Mouse (Mus musculus) embryonic facial prominence, embryonic 14.5 days (tissue): Measurements from ENCODE around the gene Hykk. TPM values are rescaled to one million over a fixed set of nuclear protein-coding genes. Genes with fewer than 3 reads are reported as not detected.
"Not testable (repeated sequence)": the region's sequence is repeated elsewhere in the genome, so short reads cannot be mapped to it uniquely, and the experiment has no call there.

Source experiments
- ATAC-seq: fragments of 200-750 bp; cut with Nextera tagmentation; 2 replicates; pipeline ENCODE4 v1.8.0; 2017; ENCODE audit warnings: low read depth, moderate number of reproducible peaks, moderate TSS enrichment
- DNase-seq: peaks from one replicate; pipeline ENCODE4 v3.0.0-alpha.2; 2015; ENCODE audit warnings: low spot score
- H3K27ac ChIP-seq: fragments of 300-500 bp; sonication (generic); replicated peaks from 2 replicates; pipeline ENCODE4 v1.5.1; 2014; ENCODE audit warnings: low read depth, mild to moderate bottlenecking, low read length, moderate library complexity
- H3K27me3 ChIP-seq: fragments of 300-500 bp; sonication (generic); replicated peaks from 2 replicates; pipeline ENCODE4 v1.6.1; 2014; ENCODE audit warnings: low read length; ENCODE audit not compliant: control insufficient read depth, insufficient read depth
- H3K36me3 ChIP-seq: fragments of 300-500 bp; sonication (generic); 2 replicates; pipeline ENCODE4 v1.6.1; 2014; ENCODE audit warnings: low read length, mixed read lengths; ENCODE audit not compliant: control insufficient read depth, insufficient read depth
- H3K4me1 ChIP-seq: fragments of 300-500 bp; sonication (generic); 2 replicates; pipeline ENCODE4 v1.6.1; 2014; ENCODE audit warnings: antibody characterized with exemption, low read length; ENCODE audit not compliant: control insufficient read depth, insufficient read depth
- H3K4me2 ChIP-seq: fragments of 300-500 bp; sonication (generic); 2 replicates; pipeline ENCODE4 v1.6.1; 2014; ENCODE audit warnings: low read depth, mild to moderate bottlenecking, low read length, moderate library complexity, mixed read lengths
- H3K4me3 ChIP-seq: fragments of 300-500 bp; sonication (generic); 2 replicates; pipeline ENCODE4 v1.5.1; 2014; ENCODE audit warnings: low read depth, mild to moderate bottlenecking, low read length
- H3K9ac ChIP-seq: fragments of 300-500 bp; sonication (generic); 2 replicates; pipeline ENCODE4 v1.6.1; 2014; ENCODE audit warnings: low read depth, mild to moderate bottlenecking, low read length, moderate library complexity, mixed read lengths
- H3K9me3 ChIP-seq: fragments of 300-500 bp; sonication (generic); 2 replicates; pipeline ENCODE4 v1.6.1; 2016; ENCODE audit warnings: low read length; ENCODE audit not compliant: control insufficient read depth
- WGBS: fragments of 180-500 bp; shearing (Covaris S2); extraction: QIAGEN DNeasy Blood & Tissue Kit; methylation state at CpG from one replicate; pipeline ENCODE4 v1.1.7; 2014; 5-methylcytosine and 5-hydroxymethylcytosine counted together
- polyA plus RNA-seq: library from polyadenylated mRNA; unstranded; fragments of >200 nt; fragmentation: Nextera tagmentation; extraction: Ambion mirVana; gene quantifications from 2 replicates; pipeline ENCODE4 v1.2.1, GENCODE M21; 2014

Hykk gene
- polyA plus RNA-seq, 1 experiment from 2014 or later, result 5.0 TPM

DNA sequence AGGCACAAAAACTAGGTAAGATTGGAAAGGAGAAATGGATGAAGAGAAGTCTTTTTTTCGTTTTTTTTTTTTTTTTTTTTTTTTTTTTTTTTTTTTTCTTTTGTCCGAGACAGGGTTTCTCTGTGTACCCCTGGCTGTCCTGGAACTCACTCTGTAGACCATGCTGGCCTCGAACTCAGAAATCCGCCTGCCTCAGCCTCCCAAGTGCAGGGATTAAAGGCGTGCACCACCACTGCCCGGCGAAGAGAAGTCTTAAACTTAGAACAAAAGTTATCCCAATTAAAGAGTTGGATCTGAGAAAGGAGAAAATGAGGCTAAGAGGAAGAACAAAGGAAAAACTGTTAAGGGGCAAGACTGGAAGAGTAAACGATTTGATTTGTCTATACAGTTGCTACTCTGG lies 33.1 kb downstream of the Hykk start:
- DNase-seq, H3K27me3 ChIP-seq, H3K4me1 ChIP-seq, ATAC-seq, H3K9me3 ChIP-seq: not testable (repeated sequence)
- Histone ChIP-seq H3K4me2 (peak overlapping the region; percentile 77), H3K9ac (peak overlapping the region; percentile 30), H3K4me3 (peak overlapping the region; percentile 92), H3K27ac (peak overlapping the region; percentile 96), H3K36me3 (peaks cover 37% of the 10 kb centered on the region)
- WGBS, result 49% methylated on average over 8 of the region's 8 CpGs

DNA sequence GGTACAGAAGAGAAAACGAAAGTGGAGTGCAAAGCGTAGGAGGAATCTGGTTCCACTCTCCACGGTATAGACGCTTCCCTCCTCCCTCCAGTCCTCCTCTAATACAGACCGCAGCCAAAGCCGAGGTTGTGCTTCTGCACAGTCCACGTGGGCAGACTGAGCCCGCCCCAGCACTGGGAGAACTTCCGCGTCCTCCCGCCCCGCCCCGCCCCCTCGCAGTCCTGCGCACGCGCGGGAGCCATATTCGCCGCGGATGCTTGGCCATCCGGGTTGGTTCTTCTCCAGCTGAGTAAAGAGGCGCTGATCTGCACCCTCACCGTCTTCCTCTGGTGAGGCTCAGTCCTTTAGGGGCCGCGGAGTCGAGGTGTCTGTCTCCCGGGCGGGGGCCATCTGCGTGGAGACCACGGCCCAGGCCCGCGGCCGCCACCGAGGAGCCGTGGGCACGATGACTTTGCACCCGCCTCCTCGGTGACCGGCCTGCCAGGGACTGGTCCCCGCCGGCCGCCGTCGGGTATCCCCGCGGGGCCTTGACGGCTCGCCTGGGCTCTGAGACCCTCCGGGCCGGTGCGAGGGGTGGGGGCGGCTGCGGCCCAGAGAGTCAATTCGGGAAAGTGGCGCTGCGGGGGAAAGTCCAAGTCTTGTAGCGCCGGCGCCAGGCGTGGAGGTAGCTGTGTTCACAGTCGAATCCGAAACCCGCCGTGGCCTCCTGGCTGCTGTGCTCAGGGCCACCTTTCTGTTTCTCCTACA lies 33.7 kb downstream of the Hykk start, which contains the start of the genes Psma4 and AY074887:
Psma4 (plus strand) TSS at position 216 of the 747 bp plus-strand sequence.
AY074887 (minus strand) TSS at position 424 of the 747 bp plus-strand sequence.
- Histone ChIP-seq H3K4me2 (peak within 1 kb of the TSS; percentile 77), H3K27ac (peak within 1 kb of the TSS; percentile 96), H3K36me3 (peaks cover 43% of the 10 kb centered on the region), H3K27me3 (no peaks in the 10 kb centered on the region), H3K9me3 (no peaks in the 10 kb centered on the region), H3K4me3 (peak within 1 kb of the TSS; percentile 92), H3K4me1 (peaks cover 10% of the 10 kb centered on the region; the same call in 1 of the 2 replicates), H3K9ac (peak within 1 kb of the TSS; percentile 90)
- peak; percentile 98 for DNase-seq
- under 1% methylated on average over 42 of the region's 65 CpGs for WGBS
- ATAC-seq, result peak; percentile 100

DNA sequence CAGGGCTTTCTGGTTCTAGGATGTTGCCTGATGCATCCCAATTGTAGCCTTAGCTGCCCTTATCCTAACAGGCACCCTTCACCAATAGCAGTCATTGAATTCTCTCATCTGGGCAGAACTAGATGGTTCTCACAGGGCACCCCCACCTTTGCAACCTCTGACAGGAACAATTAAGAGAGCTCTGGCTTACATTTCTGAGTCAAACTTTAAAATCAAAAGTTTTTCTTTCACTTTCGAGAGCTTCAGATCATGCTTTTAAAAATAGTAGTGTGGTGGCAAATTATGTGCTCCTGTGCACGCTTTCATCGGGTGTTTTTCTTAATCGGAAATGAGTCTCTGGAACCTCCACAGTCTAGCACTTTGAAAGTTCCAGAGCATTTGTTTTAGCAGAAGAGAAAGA lies 44.0 kb downstream of the Hykk start:
- Histone ChIP-seq H3K9me3 (no peaks in the 10 kb centered on the region), H3K9ac (no peak overlapping the region), H3K4me2 (no peak overlapping the region), H3K36me3 (peaks cover 36% of the 10 kb centered on the region), H3K27me3 (no peaks in the 10 kb centered on the region), H3K27ac (no peak overlapping the region), H3K4me1 (no peaks in the 10 kb centered on the region), H3K4me3 (no peak overlapping the region)
- no peak for DNase-seq
- no peak for ATAC-seq
- WGBS, result 86% methylated on average over 4 of the region's 4 CpGs

DNA sequence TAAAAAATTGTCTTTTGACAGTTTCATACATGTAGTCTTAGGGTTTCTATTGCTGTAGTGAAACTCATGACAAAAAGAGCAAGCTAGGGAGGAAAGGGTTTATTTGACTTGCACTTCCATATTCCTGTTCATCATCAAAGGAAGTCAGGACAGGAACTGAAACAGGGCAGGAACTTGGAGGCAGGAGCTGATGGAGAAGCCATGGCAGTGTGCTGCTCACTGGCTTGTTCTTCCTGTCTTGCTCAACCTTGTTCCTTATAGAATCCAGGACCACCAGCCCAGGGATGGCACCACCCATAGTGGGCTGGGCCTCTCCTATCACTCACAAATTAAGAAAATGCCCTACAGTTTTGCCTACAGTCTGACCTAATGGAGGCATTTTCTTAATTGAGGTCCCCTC lies 46.6 kb downstream of the Hykk start:
- no peaks in the 10 kb centered on the region for H3K27me3 ChIP-seq
- DNase-seq (no peak), ATAC-seq (no peak)
- H3K9ac ChIP-seq, result no peak overlapping the region
- 0 out of 2 replicates have a peak, but pooled peaks cover 4% of the 10 kb centered on the region for H3K9me3 ChIP-seq
- H3K36me3 ChIP-seq, result peaks cover 13% of the 10 kb centered on the region
- H3K4me1 ChIP-seq, result no peaks in the 10 kb centered on the region
- H3K4me2 ChIP-seq, result no peak overlapping the region
- no peak overlapping the region for H3K4me3 ChIP-seq
- H3K27ac ChIP-seq, result no peak overlapping the region

DNA sequence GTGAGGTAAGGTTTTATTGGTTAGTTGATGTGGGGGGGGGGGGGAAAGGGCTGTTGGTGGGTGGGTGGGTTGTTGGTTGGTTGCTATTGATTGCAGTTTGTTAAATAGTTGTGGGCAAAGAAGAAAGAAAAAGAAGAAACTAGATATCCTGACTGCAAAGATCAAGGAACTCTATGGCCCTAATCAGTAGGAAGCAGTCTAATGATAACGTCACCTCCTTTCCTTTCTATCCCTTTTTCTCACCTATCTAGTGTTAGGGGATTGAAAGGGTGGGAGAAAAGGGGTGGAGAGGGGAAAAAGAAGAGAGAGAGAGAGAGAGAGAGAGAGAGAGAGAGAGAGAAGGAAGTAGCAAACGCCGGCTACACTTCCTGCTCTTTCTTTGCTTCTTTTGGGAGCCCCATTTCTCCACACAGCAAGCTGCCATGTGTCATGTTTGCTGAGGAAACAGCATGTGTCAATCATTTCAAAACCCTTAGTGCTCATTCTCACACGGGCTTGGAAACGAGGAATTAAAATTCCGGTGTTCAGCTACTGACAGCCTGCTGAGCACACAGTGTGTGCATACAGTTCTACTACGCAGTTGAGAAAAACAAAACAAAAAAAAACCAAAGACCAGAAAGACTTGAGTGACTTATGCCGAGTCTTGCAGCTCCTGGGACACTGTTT lies 53.0 kb downstream of the Hykk start:
- H3K4me2 ChIP-seq, result no peak overlapping the region
- no peaks in the 10 kb centered on the region for H3K4me1 ChIP-seq
- 0 out of 2 replicates have a peak, but pooled peaks cover 4% of the 10 kb centered on the region for H3K9me3 ChIP-seq
- WGBS, result 54% methylated on average over 8 of the region's 8 CpGs
- no peak for DNase-seq
- H3K27ac ChIP-seq, result no peak overlapping the region
- H3K4me3 ChIP-seq, result no peak overlapping the region
- no peaks in the 10 kb centered on the region for H3K27me3 ChIP-seq
- H3K36me3 ChIP-seq, result no peaks in the 10 kb centered on the region
- ATAC-seq, result no peak
- H3K9ac ChIP-seq, result no peak overlapping the region

DNA sequence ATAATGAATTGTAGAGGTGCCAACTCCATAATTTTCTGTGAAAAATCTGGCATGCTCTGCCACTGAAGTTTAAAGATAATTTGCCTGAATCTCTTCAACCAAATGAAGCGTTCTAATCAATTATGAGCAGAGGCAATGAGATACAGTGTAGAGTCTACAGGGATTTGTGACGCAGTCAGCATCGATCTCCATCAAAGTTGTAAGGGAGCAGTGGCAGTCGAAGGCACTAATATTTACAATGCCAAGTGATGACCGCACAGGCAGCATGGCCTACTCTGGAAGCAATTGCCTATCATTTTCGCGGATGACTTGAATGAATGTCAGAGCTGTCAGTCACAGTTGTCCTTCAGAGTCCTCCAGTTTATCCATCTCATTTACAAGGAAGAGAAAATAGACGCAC lies 63.6 kb downstream of the Hykk start, which contains the start of gene Chrna5:
Chrna5 (plus strand) TSS at position 207 of the 400 bp plus-strand sequence.
- Histone ChIP-seq H3K4me1 (no peaks in the 10 kb centered on the region), H3K4me3 (peak within 1 kb of the TSS; percentile 65), H3K27ac (no peak within 1 kb of the TSS), H3K4me2 (peak within 1 kb of the TSS; percentile 93), H3K27me3 (peaks cover 43% of the 10 kb centered on the region), H3K36me3 (no peaks in the 10 kb centered on the region), H3K9ac (peak within 1 kb of the TSS; percentile 63), H3K9me3 (no peaks in the 10 kb centered on the region)
- peak; percentile 18 for DNase-seq
- WGBS, result 56% methylated on average over 8 of the region's 8 CpGs
- ATAC-seq, result no peak

DNA sequence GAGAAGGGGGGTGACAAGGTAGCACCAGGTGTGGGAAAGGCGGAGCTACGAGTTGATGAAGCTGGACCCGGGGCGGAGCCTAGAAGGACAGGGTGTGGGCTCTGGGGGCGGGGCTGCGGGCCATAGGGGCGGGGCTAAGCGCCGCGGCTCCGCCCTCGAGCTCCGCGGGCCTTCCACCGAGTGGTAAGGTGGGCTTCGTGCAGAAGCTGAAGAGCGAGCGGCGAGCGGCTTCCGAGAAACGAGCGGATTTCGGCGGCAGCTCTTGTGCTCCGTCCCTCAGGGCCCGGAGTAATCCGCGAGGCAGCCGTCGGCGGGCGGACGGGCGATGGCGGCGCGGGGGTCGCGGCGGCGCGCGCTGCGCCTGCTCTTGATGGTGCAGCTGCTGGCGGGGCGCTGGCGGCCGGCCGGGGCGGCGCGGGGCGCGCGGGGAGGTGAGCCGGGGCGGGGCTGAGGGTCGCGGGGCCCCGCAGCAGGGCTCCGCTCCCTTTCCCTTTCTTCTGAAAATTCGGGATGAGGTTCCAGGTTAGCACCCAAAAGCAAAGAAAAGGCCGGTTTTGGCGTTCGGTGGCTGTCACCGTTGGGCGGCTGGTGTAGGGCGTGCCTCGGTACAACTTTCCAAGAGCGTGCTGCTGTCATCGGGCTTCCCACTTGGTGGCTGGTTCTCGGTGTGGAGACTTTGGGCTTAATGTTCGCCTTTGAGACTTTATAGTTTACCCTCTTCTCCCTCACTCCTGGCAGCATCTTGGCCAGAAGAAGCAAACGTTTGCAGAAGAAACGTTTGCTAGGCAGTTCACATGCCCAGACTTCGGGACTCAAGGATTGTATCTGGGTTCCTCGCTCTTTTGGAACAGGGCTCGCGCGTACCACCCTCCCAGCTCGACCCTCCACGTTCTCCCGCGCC lies 64.5 kb downstream of the Hykk start:
- H3K9ac ChIP-seq, result peak overlapping the region; percentile 63
- peak overlapping the region; percentile 93 for H3K4me2 ChIP-seq
- H3K36me3 ChIP-seq, result no peaks in the 10 kb centered on the region
- peak; percentile 91 for ATAC-seq
- peaks cover 44% of the 10 kb centered on the region for H3K27me3 ChIP-seq
- peak; percentile 71 for DNase-seq
- H3K9me3 ChIP-seq, result no peaks in the 10 kb centered on the region
- H3K27ac ChIP-seq, result no peak overlapping the region
- H3K4me1 ChIP-seq, result no peaks in the 10 kb centered on the region
- WGBS, result under 1% methylated on average over 29 of the region's 85 CpGs
- H3K4me3 ChIP-seq, result peak overlapping the region; percentile 65

DNA sequence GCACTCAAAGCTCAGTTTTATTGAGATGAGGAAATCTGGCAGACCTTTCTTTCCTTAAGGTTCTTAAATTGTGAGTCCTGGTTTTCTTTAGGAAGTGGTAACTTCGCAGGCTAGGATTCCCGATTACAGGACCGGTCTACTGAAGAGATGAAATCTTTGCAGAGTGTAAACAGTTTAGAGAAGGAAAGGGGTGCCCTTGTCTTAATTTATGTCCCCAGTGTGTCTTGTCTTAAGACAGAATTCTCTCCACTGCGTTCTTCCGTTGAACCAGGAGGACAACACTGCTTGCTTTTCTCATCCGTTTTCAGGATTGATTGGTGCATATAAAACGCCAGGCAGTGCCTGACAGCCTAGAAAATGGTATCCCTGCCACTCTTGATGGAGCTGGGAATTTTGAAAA lies 65.3 kb downstream of the Hykk start:
- DNase-seq (no peak), ATAC-seq (no peak)
- no peaks in the 10 kb centered on the region for H3K4me1 ChIP-seq
- H3K4me3 ChIP-seq, result peak overlapping the region; percentile 65
- no peaks in the 10 kb centered on the region for H3K36me3 ChIP-seq
- peak overlapping the region; percentile 93 for H3K4me2 ChIP-seq
- no peak overlapping the region for H3K9ac ChIP-seq
- H3K9me3 ChIP-seq, result no peaks in the 10 kb centered on the region
- H3K27me3 ChIP-seq, result peaks cover 44% of the 10 kb centered on the region
- H3K27ac ChIP-seq, result no peak overlapping the region
- WGBS, result 12% methylated on average over 7 of the region's 7 CpGs
